Mouse (Mus musculus) testis, postnatal 14 days (tissue): ENCODE measurements around the gene Abhd17c.
"Not testable (repeated sequence)": the region's sequence is repeated elsewhere in the genome, so short reads cannot be mapped to it uniquely, and the experiment has no call there.

Source experiments
- DNase-seq: peaks from one replicate; pipeline ENCODE4 v3.0.0; 2021; ENCODE audit warnings: low spot score

Gene Abhd17c

DNA sequence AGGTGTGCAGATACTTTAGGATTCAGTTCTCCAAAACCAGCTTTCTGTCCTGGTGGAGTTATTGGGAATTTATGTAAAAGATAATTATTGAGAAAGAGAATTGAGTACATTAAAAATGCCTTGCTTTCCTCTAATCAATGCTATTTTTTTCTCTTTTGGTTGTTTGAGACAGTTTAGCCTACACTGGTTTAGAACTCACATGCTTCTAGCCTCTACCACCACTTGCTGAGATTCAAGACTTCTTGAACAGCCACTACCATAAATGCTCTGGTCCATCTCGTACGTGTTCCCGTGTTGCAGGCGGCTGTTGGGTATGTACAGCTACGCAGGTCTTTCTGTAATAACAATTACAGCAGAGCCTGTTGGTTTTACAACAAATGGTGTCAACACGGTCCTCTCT is 681 bp upstream of the Abhd17c start:
- DNase-seq: no peak

DNA sequence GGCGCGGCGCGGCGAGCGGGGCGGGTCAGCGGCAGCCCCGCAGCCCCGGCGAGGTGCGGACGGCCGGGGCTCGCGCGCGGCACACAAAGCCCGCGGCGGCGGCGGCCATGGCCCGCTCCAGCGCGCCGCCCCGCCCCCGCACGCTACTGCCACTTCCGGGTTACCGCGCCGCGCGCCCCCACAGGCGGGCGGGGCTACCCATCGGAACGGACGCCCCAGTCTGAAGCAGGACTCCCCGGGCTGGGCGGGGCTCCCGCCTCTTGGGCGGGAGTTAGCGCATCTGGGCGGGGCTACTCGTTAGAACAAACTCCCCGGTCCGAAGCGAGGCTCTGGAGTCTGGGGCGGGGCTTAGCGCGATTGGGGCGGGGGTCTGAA is 254 bp upstream of the Abhd17c start:
- peak; percentile 96 for DNase-seq

DNA sequence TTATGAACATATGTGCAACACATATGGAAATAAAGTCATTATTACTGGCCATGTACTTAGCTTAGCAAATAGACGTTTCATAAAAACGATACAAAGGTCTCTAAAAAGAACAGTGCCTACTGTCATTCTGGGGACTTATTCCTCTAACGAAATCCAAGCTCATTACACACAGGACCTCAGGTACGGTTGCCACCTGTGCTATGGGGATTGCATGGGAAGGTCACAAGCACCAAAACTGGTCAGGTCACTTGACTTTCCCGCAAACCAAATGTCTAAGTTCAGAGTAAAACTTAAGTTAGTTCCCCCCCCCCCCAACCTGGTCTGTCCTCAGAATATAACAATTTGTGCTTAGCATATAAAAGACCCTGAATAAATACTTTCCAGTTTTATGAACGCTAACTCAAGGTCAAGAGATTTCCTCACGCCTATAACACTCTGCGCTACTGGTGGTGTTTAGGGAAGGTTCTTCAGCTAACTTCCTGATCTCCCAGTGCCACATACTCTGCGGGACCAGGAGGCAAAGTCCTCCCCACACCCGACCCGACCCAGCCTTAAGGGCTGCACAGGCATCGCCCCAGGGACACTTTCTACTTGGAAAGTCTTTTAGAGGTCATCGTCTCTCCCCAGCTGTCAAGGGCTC is 1.2 kb downstream of the Abhd17c start:
- no peak for DNase-seq

DNA sequence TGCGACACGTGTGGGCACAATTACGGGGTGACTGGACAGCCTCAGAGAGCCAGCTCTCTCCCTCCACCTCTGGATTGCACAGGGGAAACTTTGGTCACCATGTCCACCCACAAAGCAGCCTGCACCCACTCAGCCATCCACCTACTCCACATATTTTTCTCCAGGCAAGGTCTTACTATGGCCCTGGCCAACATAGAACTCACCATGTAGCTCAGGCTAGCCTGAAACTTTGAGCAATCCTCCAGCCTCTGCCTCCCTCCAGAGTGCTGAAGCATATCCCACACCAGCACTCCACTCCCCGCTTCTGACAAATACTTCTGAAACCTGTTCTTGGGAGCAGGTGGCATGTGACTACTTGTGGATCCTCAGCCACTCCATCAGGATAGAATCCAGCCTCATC is 1.9 kb downstream of the Abhd17c start:
- no peak for DNase-seq

DNA sequence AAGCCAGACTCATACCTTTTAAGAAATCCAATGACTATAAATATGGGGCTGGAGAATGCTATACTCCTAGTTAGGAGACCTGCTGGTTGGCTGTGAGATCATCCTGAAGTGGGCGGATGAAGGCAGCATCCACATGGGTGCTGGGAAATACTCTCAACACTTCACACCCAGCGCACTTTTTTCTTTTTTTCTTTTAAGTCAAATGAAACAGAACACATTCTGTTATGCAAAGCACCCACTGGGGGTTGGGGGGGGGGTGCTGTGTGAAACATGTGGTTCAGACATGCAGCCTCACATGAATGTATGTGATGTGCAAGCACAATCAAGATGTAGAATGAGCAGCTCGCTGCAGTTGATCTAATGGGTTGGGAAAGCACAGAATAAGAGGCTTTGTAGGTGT is 2.8 kb downstream of the Abhd17c start:
- DNase-seq: no peak

DNA sequence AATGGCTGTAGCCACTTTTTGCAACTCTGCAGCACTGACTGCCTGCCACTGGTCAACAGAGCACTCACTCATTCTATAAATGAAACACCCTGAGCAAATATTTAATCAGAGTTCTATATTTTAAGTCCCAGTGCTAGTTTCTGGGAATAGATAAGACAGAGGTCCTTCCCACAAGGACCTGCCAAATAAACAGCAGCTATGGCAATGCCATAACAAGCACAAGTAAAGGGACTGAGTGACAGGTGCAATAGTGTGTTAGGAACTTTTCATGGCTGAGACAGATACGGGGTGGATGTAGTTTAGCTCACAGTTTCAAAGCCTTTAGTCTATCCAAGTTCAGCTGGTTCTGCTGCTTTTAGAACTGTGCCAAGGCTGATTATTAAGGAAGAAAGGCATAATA is 3.9 kb downstream of the Abhd17c start:
- no peak for DNase-seq

DNA sequence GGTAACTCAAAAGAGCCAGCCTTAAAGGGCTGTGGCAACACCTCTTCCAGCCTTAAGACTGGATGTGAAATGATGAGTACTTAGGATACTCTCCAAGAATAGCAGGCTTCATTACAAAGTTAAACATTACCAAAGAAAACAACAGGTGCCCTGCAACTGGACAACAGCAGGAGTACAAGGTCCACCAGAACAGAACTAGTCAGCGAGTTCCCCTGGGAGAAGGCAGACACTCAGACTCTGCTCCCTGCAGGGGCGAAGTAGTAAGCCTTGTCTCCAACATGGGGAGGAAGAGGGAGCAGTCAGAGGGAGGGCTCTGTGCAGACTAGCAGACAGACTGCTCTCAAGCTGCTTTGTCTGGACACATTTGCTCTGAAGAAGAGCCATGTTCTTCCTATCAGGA is 6.1 kb downstream of the Abhd17c start:
- no peak for DNase-seq

DNA sequence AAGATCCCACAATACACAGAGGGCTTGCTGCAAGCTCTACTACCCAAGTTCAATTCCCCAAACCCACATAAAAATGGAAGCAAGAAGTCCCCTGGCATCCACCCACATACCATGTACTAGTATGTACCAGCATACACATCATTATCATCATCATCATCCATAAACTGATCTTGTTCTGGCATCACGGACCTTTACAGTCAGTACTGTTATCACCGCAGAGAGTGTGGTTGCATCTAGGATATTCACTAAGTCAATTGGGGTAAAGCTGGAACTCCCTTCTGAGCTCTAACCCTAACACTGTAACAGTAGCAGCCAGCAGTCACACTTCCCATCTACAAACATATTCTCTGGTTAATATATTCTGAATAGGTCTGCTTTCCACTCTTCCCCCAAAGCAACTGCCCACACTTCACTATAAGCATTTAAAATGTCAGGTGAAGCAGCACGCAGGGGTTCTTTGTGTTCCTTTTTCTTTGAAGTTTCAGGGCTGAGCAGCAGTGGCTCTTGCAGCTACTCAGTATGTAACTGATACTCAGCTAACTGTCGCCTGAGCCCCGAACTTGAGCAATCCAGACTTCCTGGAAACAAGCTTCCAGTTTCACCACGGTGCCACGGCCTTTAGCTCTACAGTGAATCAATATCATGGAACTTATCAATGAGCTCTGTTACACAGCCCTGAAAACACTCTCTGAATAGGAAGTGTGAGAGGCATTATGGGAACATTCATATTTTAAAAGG is 8.8 kb downstream of the Abhd17c start:
- DNase-seq: no peak

DNA sequence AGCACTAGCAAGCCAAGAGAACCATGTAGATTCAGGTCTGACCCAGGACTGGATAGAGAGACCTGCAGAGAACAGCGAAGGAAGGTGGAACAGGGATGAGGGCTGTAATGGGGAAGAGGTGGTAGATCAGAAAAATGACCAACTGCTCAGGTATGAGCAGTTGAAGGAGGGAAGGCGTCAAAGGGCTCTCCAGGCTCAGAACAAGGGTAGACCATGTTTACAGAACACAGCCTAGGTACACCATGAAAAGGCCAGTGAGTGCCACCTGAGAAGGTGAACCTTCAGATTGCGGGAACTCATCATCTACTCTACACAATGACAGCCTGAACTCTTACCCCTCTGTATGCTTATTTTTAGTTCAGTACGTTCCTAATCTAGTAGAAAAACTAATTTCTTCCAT is 9.5 kb downstream of the Abhd17c start:
- no peak for DNase-seq

DNA sequence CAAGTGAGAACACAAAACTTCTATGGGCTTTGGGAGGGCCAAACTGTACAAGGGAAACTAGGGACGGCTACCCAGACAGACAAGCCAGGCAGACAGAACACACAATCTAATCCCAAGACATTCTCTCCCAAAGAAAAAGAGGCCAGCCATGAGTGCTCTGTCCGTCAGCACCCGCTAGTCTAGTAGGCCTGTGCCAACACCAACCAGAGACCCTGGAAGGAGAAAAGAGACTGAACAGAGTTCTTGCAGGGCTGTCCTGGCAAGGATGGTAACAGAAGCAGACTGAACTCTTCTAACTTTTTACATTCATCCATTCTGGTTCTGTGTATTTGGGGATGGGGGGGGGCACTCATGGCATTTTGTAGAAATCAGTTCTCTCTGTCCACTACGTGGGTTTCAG is 12.1 kb downstream of the Abhd17c start:
- no peak for DNase-seq

DNA sequence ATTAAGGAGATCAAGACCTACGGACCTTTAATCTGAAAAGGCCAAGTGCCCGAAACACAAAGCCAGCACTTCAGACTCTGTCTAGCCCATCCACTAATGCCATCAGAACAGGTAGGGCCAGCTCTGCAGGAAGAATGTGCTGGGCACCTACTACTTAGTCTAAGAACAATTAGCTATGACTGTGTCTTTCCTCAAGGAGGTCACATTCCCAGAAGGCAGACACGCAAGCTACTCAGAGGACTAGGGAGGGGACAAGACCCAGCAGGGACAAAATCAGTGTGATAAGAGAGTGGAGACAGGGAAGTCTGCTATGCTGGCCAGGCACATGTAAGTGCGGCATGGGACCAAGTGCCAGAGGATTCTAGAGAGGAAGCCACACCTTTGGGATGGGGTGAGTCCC is 13.0 kb downstream of the Abhd17c start:
- DNase-seq: no peak

DNA sequence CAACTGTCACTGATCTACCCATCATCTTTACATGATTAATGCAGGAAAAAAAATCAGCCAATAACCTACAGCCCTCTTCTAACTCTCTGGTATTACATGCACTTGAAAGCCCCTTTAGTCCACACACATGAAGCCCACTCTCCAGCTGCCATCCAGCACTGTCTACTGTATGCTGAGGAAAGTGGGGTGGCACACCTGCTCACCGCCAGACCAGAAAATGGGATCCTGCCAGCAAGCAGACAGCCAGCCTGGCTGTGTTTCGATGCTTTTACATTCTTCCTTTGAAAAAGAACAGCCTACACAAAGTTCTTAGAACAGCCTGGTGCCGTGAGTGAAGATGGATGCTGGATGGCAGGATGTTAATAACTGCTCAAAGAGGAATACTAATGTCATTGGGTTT is 13.9 kb downstream of the Abhd17c start:
- no peak for DNase-seq

DNA sequence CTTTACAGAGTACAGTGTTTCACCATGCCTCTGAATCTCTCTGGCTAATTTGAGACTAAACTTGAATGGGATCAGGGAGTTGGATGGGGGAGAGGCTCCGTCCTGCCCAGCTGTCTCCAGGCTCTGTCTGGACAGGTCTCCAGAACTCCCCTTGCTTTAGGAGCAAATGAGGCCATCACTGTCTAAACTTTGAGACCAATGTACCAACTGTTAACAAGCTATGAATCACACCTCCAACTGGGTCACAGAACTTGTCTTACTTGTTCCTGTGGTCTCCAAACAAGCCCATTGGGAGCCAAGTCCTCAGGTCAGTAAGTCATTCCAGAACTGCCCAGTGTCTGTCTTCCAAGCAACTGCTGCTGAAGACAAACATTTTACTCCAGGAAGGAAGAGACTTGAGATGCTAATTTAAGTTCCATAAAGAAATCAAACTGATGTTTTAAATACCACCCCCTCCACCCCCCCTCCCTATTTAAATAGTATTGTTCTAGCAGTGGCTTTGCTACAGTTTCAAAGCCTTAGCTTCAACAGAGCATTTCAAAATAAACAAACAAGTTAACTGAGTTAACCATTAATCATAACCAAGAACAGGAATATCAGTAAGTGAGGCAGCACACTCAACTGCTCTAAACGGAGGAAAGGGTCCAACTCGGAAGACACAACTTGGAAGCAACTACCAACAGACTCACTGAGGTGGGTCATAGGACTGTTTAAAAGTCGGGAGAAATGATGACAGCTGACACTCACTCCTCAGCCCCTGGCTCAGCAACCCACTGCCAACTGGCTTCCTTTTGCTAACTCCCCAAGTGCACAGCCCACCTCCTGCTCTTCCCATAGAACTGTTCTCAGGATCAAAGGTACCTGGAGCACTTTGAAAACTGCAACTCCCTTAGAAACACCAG is 15.6 kb downstream of the Abhd17c start:
- no peak for DNase-seq

DNA sequence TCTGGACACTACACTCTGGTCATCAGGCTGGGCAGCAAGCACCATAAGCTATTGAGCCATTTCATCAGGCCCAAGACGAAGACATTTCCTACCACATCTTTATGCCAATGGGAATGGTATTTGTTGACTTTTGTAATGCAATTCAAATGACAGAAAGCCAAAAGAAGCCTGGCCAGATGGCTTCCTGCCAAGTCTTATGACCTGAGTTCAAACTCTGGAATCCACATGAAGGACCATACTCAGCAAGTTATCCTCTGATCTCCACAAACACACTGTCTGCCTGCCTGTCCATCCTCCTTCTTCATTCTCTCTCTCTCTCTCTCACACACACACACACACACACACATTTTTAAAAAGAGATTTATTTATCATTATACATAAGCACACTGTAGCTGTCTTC is 19.0 kb downstream of the Abhd17c start:
- no peak for DNase-seq

DNA sequence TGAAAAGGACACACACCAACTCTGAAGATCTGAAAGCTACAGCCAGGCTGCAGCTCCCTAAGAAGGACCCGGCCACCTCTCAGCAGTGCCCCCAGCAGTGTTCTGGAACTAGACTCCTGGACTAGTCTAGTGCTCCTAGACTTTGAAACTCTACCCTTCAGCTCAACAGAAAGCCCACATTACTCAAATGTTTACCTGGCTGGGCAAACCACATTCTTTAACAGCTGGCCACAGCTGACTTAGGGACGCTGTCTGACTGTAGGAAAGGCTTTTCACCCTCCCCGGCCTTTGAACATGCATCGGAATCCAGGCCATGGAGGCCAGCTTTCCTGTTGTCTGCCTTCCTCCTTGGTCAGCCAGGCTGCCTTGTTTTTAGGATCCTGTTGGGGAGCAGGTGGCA is 20.0 kb downstream of the Abhd17c start:
- DNase-seq: no peak

DNA sequence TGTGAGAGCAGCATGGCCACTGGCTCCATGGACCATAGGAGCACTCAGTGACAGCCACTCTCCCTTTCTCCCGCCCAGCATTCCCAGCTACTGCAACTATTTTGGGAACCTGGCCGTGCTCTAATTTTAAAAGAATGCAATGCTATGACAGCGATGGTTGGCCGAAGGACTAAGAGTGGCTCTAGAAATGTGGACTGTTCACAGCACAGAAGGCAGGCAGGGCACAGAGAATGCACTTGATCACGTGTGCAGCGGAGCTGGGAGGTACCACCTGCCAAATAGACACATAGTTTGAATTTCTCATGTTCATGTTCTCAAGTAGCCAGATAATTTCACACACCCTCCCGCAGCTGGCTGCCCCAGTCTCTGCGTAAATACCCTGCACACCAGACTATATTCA is 23.0 kb downstream of the Abhd17c start:
- DNase-seq: no peak

DNA sequence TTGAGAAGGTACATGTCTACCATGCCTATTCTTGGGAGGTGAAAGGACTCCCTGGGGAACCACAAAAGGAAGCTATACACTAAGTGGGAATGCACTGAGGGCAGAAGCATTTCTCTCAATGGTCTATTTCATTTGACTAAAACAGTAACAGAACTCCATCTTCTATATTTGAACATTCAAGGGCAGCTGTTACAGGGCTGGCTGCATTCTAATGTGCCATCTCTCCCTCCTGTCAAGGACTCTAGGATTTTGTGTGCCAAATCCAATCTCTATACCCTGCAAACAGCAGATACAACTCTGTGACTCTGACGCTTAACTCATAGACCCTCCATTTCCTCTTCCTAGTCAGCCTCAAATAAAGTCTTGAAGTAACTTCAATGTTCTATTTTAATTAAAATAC is 26.0 kb downstream of the Abhd17c start:
- no peak for DNase-seq

DNA sequence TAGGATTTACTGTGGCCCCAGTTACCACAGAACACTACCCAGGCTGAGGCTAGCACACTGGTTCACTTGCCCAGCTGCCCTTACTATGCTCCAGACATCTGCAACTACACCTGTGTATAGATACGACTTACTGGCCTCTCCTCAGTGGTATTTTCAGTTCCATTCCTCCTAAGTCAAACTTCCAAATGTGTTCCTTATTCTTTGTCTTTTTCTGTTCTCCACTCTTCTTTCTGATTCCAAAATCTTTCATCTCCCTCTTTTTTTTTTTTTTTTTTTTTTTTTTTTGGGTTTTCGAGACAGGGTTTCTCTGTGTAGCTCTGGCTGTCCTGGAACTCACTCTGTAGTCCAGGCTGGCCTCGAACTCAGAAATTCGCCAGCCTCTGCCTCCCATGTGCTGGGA is 28.0 kb downstream of the Abhd17c start:
- not testable (repeated sequence) for DNase-seq

DNA sequence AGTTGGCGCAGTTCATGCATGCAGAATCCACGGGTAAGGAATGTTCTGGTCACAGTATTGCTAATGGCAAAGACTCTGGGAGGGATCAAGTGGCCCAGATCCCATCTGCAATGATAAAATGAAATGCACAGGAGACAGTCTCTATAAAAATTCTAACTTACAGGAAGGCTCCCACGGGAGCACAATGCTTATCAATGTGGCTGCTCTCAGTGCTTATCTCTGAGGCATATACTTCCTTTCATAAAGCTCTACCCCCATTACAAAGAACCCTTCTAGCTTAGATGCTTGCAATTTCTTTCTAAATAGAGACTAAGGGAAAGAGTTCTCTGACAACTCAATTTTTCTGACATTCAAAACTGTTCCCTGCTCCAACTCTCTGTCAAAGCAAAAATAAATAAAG is 29.9 kb downstream of the Abhd17c start:
- DNase-seq: no peak

DNA sequence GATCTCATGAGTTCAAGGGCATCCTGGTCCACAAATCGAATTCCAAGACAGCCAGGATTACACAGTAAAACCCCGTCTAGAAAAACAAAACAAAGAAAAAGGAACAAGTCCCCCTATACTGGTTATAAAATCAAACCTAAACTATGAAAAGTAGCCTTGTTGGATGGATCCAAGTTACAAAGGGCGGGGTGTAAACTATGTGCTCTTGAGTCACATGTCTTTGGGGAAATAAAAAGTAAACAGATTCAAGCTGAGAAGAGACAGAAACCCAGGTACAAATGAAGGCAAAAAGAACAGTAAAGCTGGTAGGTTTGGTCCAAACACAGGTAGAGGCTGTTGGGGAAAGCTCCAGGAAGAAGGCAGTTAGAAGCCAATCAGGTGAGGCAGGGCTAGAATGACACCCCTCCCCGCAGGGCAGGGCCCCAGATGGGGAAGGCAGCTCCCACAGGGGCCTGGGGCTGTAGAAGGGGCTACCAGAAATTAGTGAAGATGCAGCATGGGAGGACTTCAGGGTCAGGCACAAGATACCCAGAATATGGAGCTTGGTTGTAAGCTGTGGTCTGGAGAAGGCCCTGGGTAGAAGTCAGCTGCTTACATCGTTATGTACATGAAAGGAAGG is 31.4 kb downstream of the Abhd17c start:
- no peak for DNase-seq

DNA sequence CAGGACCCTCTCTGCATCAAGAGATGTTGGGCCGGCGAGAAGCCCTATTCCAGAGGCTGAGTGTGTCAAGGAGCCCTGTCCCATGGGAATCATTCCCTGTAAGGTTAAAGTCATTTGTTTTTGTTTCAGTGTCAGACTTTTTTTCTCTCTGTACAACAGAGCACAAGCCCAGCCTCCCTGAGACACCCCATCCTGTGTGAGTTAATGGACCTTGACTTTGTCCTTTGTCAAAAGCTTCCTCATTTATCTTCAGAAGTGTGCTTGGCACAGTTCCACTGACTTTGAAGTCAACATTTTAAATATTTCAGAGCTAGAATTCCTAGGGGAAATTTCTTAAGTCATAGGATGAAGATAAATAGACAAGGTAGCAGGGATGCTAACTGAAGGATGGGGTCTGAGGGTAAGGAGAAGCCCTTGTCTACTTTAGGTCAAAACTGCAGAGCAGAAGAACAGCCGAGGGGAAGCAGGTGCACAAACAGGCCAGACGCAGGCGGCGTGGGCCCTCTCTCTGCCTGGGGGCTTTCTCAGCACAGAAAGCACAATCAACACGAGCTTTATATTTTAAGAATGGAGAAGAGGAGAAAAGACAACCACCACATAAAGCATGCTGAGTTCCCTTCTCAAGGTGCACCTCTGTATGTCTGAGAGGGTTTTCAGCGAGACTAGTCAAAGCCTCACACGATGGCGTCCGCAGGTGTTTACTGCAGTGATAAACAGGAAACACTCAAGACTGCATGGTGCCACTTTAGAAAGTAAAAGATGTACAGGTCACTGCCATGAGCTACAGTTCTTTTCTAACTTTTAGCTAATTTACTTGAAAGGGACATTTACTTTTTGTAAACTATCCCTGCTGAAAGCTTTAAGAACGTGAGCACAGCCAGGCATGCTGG is 32.2 kb downstream of the Abhd17c start:
- DNase-seq: no peak
